Comparison of ENCODE assay signal across 15 mouse cellular contexts in genomic region chr2:162613480-162613879, GRCm38 (mm10).
"Had no signal": no experiment of that assay in that cellular context is flagged by ENCODE, and none has a peak within 500 bp of the region (broad histone marks: within the 10 kb centered on the region; RNA-seq: fewer than 3 reads in every experiment).

No protein-coding gene starts in this region.

- H3K27me3 ChIP-seq: limb, embryonic 15.5 days; liver, embryonic 12.5 days; midbrain, embryonic 15.5 days; neural tube, embryonic 13.5 days had no signal

- DNase-seq: kidney, postnatal 36 days; lung, embryonic 14.5 days; lung, postnatal 10 days; lung, postnatal 4 days; retina, postnatal 1 day; right cerebral cortex, postnatal 4 days; spleen, adult 18-20 months; thymus, adult 18-20 months; thymus, postnatal 14 days had no signal

- H3K4me2 ChIP-seq: limb, embryonic 15.5 days; liver, embryonic 12.5 days; lung, embryonic 14.5 days; midbrain, embryonic 15.5 days; neural tube, embryonic 13.5 days had no signal

- H3K4me3 ChIP-seq: limb, embryonic 15.5 days; liver, embryonic 12.5 days; midbrain, embryonic 10.5 days; midbrain, embryonic 15.5 days; neural tube, embryonic 13.5 days had no signal

- H3K27ac ChIP-seq: kidney, postnatal 0 days; limb, embryonic 15.5 days; liver, embryonic 12.5 days; midbrain, embryonic 10.5 days; midbrain, embryonic 15.5 days; neural tube, embryonic 13.5 days had no signal

- H3K9ac ChIP-seq: limb, embryonic 15.5 days; liver, embryonic 12.5 days; lung, embryonic 14.5 days; midbrain, embryonic 15.5 days; neural tube, embryonic 13.5 days had no signal

- ATAC-seq: liver, embryonic 12.5 days; midbrain, embryonic 15.5 days had no signal

- H3K4me1 ChIP-seq: limb, embryonic 15.5 days; liver, embryonic 12.5 days; midbrain, embryonic 10.5 days; midbrain, embryonic 15.5 days; neural tube, embryonic 13.5 days had no signal

- H3K9me3 ChIP-seq: limb, embryonic 15.5 days; liver, embryonic 12.5 days; midbrain, embryonic 10.5 days; midbrain, embryonic 15.5 days; neural tube, embryonic 13.5 days had no signal

- H3K36me3 ChIP-seq: limb, embryonic 15.5 days; liver, embryonic 12.5 days; midbrain, embryonic 10.5 days; midbrain, embryonic 15.5 days; neural tube, embryonic 13.5 days had no signal
